Mouse (Mus musculus) frontal cortex, postnatal 14 days (tissue): ENCODE data around the gene Babam2.
"Not testable (repeated sequence)": the region's sequence is repeated elsewhere in the genome, so short reads cannot be mapped to it uniquely, and the experiment has no call there.

Experiments
- DNase-seq, 2 experiments: peaks; one replicate each; pipeline ENCODE4 v3.0.0; 2022; ENCODE audit warnings: low spot score in 2 of 2

The Babam2 gene

DNA sequence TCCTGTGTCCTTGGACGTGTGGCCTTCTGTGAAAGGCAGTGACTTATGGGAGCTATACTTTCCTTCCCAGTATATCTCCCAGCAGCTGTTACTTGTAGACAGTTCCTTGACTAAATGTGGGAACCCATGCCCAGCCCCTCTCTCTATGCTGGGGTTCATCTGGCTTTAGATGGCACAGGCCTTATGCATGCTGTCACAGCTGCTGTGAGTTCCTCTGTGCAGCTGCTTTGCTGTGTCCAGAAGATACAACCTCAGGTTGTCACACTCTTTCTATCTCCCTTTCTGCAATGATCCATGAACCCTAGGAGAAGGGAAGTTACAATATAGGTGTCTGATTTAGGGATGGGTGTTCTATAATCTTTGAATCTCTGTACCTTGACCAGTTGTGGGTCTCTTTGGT is 132.1 kb downstream of the Babam2 start:
- no peak for DNase-seq

DNA sequence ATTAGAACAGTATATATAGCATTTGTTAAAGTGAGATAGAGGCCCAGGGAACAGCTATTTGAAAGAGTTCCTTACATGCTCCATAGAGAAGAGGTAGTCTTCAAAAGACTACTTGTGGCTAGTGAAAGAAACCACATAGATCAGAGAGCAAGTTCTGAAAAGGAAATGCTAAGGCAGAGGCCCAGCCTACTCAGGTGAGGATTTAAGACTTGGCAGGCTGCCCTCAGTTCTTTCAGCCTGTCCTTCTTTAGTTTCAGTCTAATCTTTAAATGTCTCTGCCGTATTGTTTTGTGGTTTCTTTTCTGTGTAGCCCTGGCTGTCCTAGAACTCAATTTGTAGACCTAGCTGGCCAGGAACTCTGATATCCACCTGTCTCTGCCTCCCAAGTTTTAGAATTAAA is 134.1 kb downstream of the Babam2 start:
- no peak for DNase-seq

DNA sequence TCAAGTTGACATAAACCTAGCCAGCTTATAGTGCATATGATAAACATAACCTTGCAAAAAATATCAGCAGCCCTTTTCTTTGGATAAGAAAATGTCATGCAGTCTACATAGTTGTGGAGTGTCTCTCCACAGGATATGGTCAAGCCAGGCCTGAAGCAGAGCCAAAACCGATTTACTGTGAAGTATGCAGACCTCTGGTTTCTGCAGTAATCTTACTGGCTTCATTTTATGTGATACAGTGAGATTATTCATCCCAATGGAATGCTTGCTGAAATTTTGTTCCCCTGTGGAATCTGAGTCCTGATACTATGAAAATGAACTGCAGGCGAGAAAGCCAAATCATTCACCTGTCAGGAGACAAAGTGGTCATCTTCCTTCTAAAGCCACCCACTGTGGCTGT is 138.2 kb downstream of the Babam2 start:
- no peak for DNase-seq

DNA sequence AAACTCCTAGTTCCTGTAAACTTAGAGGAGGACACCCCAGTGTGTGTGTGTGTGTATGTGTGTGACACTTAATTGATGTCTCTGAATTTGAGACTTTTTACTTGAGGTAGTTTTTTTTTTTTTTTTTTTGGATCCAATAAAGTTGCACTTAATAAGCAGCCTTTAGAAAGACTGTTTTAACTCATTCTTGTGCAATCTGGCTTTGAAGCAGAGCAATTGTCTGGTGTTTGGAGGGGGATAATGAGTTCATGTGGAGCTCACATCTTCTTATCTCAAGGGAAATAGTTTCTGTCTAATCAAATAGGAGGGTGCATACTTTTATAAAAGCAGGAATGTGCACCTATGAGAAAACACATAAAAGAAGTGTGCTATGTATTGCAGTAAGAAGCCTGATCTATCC is 142.5 kb downstream of the Babam2 start:
- DNase-seq = no peak

DNA sequence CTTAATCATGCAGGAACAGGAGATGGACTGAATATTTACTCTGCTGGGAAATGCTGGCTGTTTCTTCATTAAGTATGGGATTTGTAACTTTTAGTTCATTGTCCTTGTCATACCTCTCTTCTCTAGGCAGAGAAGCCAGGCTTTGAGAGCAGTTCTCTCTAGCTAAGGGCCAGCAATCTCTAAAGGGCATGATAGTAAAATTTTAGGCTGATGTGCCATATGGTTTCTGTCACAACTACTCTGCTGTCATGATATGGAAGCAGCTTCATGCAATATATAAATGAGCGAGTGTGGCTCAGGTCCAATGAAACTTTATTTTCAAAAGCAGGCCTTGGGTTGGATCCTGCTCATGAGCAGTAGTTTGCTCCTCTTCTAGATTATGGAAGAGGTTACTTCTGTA is 142.9 kb downstream of the Babam2 start:
- DNase-seq = no peak

DNA sequence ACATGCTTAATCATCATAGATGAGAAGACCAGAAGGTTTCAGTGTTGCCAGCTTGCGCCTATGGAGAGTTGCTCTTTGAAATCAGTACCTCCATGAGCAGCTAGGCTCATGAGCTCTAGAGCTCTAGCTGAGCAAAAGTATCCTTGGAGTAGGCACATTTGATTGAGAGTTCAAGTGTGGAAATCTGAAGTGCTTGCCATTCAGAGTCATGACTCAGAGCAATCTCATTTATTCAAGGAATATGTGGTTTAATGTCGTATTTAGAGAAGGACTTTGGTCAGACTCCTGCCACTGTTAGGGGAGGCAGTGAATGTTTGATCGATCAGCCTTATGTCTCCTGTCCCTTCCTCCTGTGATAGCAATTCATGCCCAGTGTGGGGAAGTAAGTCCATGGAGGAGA is 147.4 kb downstream of the Babam2 start:
- no peak for DNase-seq

DNA sequence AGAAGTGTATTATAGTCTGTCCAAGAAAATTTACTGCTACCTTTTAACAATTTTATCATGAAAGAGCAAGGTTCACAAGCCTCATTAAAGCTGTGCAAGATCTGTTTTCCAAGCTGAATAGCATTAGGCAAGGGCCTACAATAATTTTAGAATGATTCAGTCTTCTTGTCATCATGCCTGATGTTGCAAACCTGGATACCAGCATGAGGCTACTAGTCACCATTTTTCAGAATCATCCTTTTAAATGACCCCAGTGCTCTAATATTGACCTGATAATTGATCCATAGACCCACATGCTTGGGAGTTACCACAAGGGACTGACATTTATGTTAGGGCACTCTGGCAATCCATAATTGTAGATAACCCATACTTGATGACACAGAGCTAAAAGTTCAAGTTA is 149.5 kb downstream of the Babam2 start:
- DNase-seq = no peak

DNA sequence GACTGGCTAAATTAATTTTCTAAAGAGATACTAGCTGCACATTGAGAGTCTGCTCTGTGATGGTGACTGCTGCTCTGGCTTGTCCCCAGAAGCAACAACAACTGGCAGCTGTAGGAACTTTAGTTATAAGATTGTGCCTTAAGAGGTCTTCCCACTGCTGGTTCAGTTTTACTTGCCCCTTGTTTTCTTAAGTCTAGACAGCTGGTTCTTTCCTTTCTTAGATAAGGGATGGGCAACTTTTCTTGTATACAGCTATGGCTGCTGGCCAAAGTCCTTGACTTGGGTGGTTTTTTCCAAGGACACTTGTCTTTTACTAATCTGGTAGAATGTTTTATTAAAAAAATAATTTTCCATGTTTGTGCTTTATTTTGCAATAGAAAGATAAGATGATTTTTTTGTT is 151.5 kb downstream of the Babam2 start:
- no peak for DNase-seq

DNA sequence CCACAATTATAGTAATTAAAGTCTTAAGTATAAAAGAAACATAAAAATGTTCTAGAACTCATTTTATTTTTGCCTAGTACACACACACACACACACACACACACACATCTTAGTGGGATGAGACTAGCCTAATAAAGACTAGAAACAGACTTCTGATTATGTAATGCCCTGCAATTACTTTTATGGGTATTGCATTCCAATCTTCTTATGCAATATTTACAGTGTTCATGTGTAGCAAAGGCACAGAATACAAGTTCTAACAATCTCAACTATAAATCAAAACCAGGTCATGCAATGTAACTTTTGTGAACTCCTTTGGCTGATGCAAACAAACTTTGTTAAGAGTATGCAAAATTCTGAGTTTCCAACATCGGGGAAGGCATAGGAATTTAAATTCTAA is 155.3 kb downstream of the Babam2 start:
- no peak for DNase-seq

DNA sequence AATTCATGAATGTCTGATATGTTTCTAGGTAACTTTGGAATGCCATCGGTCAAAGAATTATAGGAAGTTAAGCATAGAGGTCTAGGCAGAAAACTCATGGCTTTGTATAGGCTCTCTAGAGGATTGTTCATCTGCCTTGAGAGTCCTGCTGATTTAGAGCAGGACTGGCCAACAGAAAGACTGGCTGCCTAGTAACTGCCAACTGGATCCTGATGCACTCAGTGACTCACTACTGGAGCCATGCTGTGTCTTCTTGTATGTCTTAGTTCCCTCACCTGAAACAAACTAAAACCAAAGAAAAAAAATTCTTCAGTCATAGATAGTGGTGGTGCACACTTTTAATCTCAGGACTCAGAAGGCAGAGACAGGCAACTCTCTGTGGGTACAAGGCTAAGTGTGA is 156.3 kb downstream of the Babam2 start:
- no peak for DNase-seq

DNA sequence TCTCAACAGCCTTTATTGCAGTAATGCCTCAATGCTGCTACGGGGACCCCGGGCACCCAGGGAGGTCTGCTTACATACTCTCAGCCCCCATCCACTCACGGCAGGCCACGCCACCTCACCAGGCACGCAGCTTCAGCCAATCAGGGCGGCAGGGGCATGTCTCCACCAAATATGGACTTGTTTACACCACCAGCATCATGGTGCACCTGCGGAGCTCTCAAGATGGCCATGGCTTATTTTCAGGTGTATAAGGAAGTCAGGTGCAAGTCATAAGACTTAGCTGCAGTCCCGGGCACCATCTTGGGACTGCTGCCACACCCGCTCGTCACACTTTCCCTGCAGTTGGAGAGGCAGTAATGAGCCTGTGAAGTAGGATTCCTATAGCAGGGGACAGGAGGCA is 161.4 kb downstream of the Babam2 start:
- DNase-seq = not testable (repeated sequence)

DNA sequence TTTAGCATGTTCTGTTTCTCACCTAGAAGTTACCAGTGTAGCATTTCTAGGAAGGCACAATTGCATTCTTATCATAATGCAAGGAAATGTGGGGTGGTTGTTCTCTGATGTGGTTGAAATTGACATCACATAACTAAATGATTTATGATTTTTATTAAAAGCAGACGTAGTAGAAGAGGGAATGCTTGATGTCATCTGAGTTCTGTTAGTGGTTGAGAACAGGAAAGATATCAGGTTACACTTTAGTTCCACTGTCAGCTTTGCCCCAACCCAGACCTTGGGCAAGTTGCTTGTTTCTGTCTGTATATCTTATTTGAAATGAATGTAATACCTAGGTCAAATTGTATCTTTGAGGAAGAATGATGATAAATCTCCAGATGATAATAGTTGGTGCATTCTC is 162.9 kb downstream of the Babam2 start:
- DNase-seq = no peak

DNA sequence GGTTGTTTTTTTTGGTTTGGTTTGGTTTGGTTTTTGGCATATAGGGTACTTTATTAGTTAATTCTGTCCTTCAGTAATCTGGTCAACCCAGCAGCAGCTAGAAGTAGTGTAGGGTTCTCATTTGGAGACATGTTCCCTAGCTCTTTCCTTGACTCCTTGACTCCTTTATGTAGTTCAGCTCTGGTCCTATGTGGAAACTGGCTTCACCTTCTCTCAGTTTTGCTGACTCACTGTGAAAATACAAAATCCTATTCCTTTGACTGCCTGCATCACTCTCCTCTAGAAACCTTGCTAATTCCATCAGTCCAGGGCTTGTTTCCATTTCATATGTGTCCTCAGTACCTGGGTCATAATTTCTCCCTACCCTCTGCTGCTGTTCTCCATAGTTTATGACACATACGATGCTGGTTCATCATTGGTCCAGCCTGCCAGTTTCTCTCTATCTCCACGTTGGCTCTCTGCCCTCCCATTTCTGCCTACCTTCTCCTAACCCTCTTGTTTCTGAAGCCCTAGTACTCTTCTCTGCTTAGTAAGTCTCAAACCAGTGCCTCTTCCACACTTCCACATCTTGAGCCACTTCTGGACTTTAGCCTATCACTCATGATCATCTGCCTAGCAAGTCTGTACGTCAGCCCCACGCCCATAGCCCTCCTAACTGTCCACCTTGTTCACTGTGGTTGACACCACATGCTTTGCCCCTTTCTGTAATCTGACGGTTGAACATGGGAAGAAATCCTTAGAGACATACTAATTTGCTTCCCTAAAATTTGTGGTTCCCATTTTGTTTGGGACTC is 163.5 kb downstream of the Babam2 start:
- no peak for DNase-seq

DNA sequence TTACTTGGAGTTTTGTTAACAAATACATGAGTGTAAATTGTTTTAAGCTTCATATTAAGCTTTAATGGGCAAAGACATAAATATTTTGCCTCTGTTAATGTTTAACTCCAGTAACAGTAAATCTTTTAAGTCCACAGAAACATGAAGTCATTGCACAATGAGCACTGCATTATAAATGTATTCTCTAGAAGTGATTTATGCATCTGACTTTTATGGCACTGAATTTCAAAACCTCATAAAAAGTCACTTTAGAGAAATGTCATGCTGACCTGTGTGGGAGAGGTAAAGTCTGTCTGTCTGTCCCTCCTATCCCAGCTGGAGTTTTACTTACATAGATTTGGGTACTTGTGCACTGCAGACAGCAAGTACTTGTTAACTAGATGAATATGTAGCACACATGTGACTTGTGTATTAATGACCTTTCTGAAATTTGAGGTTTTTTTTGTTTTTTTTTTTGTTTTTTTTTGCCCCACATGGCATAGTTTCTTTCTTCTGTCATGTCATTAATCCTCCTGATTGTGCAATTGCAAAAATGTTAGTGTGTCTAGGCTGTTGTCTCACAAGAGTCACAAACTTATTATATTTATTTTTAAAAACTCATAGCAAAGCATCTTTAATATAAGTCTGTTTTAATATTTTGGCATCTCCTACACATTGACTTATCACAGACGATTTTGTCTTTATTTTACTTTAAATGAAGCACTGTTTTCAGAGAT is 165.4 kb downstream of the Babam2 start:
- no peak for DNase-seq

DNA sequence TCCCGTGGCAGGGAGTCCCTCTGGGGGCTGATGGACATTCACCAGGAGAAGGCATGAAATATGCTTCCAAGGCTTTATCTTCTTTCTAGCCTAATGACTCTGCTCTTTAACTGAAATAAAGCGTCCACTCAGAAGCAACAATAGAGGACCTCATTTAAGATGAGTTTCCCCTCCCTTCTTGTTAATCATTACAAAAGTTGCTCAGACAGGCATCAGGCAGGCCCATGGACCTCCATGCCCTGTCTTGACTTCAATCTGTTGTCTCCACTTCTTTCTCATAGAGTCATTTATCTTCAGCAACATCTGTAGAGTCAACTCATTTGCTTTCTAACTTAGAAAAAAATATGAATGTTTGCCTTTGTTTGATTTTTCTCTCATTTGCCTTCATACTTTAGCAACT is 166.6 kb downstream of the Babam2 start:
- no peak for DNase-seq

DNA sequence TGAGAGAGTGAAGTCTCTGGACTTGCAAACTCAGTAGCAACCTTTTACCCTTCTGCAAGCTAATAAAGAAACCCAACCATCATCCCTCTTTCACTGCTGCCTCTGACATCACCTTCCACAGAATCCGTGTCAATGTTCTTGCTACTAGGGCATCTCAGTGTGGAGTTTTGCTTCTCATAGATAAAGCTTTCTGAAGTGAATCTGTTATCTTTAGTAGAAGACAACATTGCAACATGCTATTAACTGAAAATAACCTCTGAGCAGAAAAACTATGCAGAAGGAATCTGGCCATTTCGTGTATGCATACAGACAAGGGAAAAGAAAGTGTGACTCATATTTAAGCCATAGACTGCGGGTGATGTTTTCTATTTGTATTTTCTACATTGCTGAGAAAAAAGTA is 168.6 kb downstream of the Babam2 start:
- DNase-seq = no peak

DNA sequence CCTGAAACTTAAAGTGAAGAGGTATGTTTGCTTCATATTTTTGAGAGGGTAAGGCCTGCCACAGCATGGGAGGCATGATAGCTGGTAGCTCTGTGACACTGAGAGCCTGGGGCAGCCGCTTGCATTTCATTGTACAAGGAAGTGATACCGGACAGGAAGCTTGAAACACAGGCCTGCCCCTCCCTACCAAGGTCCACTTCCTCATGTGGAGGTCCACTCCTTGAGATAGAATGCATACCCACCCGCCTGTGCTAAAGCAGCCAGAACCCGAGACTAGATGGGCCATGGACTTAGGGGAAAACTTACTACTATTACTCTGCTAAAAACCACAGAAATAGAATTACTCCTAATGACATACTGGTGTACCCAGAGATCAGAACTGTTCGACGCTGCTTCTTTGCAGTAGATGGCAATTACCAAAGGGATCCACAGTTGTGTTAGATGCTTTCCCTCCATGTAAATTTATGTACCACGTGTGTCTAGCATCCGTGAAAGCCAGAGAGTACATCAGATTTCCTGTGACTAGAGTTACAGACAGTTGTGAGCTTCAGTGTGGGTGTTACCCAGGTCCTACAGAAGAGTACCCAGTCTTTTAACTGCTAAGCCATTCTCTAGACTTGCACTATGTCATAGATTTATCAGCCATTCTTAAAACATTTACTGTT is 173.5 kb downstream of the Babam2 start:
- DNase-seq = no peak

DNA sequence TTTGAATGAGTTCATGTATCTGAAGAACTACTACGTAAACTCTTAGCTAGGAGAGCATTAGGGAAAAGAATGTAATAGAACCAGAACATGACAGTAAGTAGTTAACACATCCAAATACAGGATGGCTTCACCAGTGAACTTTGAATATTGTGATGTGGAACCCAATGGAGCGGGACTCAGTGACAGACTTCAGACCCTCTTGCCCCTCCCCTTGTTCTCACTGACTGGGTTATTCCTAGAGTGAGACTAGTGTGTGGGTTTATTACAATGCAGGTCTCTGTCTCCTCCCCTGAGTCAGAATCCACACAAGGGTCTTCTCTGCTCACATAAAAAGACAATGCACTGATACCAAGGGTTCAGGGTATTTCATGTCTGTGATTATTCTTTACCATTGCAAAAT is 175.8 kb downstream of the Babam2 start:
- DNase-seq = no peak

DNA sequence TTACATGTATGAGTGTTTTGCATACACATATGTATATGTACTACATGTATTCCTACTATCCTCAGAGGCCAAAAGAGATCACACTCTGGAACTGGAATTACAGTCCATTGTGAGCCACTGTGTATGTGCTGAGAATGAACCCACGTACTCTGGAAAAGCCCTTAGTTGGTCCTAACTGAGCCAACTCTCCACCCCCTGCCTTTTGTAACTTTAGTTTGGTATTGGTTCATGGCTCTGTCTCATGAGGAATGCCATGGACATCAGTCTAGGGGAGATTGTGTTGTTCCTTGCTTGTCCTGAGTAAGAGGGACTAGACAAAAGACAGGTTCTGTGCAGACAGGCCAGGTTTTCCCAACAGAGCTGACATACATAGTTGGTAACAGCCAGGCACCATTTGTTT is 177.1 kb downstream of the Babam2 start:
- no peak for DNase-seq

DNA sequence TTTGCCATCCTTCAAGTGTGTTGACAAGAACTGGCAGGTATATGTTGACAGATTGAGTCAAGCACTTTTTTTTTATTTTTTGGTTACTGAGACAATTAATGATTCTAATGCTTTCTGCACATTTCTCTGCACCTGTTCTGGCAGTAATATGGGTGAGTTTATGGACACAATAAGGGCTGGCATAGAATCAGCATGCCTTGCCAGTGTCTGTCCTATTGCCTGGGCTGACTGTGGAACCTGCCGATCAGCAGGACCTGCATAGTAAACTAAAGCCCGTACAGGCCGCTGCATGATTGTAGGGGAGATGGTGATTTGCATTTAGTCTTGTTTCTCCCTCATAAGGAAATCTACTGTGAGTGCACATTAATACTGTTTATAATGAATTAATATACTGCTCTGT is 178.0 kb downstream of the Babam2 start:
- no peak for DNase-seq

DNA sequence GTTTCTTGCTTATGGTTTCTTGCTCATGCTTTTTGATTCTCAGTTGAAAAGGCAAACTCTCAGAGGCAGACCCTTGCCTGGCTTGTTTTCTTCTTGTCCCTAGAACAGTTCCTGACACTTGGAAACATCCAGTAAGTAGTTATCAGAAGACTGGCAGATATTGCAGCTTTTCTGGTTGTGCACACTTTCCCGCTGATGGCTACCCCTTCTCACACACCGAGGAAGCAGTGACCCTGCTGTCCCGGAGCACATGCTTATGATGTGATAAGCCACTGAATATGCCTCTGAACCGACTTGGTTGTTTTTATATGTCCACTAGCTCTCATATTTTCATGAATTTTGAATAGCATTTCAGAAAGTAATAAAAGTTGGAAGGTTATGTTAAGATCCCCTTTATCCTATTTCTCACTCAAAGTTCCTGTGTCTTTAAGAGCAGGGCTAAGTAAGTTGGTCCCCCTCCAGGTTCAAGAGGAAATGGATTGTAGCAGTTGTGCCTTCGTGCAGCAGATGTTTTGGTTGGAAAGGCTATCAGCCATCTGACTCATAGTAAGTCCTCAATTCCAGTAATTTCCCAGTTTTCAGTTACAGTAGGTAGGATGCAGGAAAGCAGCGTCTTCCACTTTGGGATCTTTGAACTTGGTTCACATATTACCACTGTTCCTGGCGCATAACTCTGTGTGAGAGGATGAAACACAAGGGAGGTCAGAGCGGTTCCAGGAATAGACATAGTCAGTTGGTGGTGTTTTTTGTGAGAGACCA is 178.9 kb downstream of the Babam2 start:
- DNase-seq = no peak

DNA sequence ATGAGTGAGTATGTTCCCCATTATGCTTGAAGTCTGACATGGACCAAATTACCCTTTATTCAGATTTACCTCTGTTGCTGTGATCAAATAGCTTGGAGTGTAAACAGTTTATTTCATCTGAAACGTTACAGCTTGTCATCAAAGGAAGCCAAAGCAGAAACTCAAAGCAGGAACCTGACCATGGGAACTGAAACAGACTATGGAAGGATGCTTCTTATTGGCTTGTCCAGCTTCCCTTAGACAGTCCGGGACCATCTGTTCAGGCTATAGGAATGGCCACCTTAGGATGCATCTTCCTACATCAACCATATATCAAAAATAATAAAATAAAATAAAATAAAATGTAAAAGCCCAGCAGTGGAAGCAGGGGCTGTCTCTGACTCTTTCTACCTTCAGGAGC is 183.0 kb downstream of the Babam2 start:
- DNase-seq = no peak
